Mouse (Mus musculus): ENCODE measurements around the gene Nab1. TPM values are rescaled to one million over a fixed set of nuclear protein-coding genes. Genes with fewer than 3 reads are reported as not detected.

Gene Nab1
- polyA plus RNA-seq, 1 experiment from 2014 or later: 9.2 TPM

Other genes with a start within 250 kb of the Nab1 start
- gene Nemp2, start 130.0 kb upstream of the Nab1 start, polyA plus RNA-seq (2014; fragmentation: Nextera tagmentation; extraction: Ambion mirVana): 11.7 and 12.2 TPM in 2 replicates
- 5.0 and 6.6 TPM in 2 replicates for gene Mfsd6, start 226.8 kb upstream of the Nab1 start, polyA plus RNA-seq (2014; fragmentation: Nextera tagmentation; extraction: Ambion mirVana)

Data from hindbrain, embryonic 11.5 days (tissue).